Mouse (Mus musculus): ENCODE measurements around the gene Spag9. TPM values are rescaled to one million over a fixed set of nuclear protein-coding genes. Genes with fewer than 3 reads are reported as not detected.

The Spag9 gene
- total RNA-seq, 2 experiments from 2014 or later, result 139 to 146 TPM

DNA sequence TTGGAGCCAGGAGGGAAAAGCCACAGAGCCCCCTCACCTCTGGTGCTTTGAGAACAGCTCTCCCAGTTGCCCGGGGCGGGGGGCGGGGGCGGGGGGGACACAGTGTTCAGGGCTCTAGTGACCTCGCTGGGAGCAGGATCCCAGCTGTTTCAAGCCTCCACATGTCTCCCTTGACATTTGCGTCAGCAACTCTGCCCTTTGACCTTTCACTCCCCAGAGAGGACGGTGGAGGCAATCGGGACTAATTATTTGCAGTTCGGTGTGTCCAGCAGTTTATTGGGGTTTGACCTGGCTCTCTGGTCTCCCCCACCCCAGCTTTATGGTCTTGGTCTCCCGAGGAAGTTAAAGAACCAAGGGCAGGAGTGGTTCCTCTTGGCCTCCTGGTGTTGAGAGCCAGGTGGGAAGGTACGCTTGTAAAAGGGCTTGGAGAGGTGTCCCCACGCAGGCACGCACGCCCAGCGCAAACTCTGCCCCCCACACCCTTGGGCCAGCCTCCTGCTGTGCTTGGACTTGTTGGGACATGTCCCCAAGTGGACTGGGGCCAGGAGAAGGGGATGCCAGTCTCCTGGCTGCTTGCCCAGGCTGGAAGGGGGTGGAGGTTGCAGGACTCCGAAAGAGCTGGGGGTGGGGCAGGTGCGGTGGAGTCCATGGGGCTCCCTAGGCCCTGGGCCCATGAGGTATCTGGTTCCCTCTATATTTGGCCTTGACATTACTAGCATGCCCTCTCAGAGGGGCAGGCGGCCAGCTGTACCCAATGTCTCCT is 138.4 kb downstream of the Spag9 start:
- DNase-seq, result peak; percentile 97

DNA sequence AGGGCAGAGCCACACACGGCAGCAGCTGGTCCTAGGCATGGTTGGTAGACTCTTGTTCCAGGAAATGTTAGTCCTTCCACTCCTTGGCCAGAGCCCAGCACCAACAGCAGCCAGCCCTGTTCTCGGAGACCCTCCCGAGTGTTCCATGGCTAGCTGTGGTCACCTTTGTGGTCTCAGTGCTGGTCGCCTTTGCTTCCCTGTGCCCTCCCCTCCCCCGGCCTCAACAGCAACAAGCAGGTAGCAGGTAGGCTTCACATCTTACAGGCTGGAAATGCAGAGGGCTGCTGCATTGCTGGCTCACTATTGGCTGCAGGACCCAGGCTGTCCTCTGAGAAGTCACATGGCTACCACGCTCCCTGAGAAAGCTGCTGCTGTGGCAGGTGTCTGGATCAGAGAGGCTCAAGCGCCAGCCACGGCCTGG is 139.7 kb downstream of the Spag9 start:
- peak; percentile 37 for DNase-seq

DNA sequence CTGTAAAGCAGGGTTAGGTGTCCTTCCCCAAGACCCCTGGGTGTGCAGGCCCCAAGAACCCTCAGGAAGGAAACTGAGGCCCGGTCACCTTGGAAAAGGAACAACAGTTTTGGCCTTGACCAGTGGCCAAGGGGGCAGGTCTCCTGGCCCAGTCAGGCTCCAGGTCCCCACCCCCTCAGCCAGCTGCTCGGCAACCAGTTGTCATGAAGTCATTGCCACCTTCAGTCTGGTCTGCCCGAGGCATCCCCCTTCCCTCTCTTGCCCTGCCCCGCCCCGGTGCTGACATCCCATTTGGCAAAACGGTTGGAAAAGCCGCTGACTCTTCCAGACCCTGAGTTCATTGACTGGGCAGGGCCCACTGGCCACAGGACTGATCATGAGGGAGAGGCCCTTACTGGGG is 140.8 kb downstream of the Spag9 start:
- peak; percentile 71 for DNase-seq

DNA sequence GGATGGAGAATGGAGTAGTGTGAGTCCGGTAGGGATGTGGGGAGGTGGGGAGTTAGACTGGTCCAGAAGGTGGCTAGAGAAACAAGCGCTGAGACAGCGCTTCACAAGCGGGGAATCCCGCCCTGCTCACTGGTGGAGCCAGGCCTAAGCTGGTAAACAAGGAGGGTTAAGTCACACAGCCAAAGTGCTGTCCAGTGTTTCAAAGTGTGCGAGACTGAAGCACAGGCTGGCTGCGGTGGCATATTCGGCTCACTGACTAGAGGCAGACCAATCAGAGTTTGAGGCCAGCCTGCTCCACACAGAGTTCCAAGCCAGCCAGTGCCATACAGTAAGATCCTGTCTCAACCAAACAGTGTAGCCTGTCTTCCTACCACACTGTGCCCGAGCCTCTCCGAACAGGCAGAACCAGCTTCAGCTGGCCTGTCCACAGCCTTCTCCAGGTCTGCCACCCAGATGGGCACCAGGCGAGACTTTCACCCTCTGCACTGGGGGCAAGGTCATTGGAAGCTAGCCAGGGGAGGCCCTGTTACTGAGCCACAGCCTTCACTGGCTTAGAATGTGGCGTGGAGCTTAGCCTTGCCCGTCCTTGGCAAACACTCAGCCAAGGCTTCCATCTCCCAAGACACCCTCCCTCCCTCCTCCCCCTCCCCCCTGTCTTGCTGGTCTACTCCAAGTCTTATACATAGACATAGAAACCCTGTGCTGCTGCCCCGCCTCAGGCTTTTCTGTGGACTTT is 141.6 kb downstream of the Spag9 start:
- peak; percentile 71 for DNase-seq

DNA sequence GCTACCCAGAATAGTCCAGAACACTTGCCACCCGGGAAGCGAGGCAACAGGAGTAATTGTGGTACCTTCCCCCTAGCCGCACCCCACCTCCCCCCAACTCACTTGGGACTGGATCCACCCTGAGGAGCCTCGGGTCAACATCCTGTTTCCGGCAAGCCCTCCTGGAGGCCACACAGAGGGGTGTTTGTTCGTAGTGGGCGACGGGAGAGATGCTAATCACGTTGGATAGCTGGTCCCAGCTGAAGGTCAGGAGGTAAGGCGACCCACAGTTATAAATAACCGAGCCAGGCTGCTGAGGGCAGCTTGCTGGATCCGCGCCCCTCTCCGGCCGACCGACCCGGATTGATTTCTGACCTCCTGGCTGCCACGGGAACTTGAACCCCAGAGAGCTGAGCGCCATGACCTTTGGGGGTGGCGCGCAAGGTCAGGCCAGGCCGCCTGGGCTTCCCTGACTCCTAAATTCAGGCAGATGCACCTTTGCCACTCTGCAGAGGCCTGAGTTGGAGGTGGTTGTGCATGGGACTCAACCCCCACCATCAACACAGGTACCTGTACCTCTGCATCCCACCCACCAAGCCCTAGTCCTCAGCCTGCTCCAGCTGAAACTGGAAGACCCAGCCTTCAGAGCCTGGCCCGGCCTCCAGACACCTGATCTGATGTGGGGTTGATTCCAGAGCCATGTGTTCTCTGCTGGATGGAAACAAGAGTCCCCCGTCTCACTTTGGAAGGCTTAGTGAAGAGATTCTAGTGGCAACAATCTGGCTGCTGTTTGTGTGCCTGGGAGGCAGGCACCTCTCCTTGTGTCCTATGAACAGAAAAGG is 142.7 kb downstream of the Spag9 start:
- DNase-seq, result peak; percentile 56

DNA sequence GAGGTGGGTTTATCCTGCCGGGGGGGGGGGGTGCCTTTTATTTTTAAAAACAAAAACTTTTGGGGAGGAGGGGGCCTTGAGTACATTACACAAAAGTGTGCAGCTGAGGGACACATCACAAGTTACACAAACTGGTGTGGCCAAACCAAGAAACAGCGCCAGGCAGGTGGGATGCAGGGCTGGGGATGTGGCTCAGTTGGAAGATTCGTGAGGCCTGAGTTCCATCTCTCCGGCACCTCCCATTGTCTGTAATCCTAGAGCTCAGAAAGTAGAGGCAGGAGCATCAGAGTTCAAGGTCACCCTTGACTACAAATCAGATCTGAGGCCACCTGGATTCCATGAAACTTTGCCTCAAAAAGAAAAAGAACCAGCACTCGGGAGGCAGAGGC is 143.3 kb downstream of the Spag9 start:
- DNase-seq, result no peak

DNA sequence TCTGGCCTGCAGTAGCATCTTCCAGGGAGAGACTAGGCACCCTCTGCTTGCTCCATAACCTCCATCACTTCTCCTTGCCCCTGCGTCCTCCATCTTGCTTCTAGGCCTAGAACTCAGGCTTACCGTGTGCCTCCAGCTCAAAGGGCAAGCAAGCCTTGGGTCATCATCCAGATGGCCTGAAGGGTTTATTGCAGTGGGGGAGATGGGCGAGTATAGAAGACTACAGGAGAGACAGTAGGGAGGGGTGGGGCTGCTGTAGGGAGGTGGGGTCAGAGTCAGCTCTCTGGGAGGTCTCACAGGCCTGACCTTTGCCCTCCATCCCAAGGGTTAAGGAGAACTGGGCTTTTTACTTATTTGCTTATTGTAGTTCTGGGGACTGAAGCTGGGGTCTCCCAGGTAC is 144.6 kb downstream of the Spag9 start:
- DNase-seq, result no peak

DNA sequence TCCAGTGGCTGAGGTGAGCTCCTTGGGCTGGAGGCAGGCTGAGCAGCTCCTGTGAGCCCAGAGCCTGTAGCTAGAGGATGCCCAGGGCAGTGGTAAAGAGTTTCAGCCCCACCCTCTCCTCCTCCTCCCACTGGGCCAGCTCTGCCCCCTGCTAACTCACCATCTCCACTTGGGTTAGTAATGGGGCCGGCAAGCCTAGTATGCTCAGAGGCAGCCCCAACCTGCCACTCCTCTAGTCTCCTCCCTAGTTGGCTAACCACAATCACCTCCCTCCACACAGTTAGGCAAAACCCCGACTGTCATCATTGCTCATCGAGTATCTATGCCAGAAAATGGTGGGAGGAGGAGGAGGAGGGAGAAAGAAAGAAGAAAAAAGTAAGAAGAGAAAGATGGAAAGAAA is 145.7 kb downstream of the Spag9 start:
- no peak for DNase-seq

DNA sequence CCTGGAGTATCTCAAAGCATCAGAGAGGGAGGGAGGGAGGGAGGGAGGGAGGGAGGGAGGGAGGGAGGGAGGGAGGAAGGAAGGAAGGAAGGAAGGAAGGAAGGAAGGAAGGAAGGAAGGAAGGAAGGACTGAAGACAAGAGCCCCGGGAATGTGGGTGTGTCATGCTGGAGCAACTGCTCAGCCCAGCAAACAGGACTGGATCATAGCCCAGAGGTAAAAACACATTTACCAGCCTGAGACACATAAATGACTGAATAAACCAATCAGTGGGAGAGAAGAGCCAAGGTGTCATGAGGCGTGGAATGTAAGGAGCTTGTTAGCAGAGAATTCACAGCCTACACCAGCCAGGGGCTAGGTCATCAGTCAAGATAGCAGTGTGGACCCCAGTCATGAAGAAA is 147.4 kb downstream of the Spag9 start:
- DNase-seq, result no peak

DNA sequence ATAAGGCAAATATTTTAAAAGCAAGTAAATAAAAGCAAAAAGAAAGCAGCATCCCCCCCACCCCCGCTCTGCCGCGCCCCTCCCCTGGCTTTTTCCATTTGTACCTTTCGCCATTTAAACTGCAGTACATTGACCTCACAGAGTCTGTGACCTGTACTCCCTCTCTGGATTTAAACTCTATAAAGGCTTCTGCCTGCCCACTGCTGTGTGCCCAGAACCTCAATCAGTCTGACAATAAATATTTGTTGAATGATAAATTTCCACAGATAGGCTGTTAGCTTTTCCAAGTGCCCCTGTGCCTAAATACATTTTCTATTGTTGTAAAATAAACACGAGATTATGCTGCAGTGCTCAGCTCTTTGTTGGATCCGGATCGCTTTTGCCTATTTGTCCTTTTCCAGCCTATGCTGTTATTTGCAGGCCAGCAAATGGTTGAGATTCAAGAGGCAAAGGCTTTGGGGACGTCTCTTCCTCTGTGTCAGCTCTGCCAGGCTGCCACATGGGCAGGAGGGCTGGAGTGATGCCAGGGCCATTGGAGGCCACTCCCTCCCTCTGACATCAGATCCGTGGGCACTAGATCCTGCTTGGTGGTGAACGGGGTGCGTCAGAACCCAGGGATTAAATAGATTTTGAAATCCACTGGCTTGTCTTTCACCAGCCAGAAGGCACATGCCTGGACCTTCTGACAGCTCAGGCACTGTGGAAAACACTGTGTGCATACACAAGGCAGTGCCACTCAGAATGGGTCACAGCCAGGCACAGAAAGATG is 149.1 kb downstream of the Spag9 start:
- peak; percentile 91 for DNase-seq

DNA sequence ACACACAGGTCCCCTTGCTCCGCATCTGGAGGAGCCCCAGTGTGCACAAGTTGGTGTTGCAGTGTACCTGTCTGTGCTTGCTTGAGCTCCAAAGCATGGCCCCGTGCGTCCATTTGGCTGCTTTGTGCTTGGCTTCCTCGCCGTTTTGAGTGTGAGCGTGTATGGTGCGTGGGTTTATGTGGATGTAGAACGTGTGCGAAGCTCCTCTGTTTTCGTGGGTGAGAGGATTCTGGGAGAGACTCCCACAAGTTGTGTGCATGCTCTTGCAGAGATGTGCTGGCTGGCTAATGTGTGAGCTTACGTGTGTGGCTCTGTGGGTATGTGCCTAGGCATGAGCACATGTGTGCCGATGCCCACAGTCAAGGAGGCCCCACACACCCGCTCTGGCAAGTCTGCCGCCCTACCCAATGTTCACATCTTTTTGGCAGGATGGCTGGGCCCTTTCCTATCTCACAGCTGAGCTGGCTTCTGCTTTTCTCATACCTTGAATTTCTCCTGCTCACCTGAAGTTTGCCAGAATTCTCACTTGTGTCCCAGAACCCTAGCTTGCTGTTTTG is 150.2 kb downstream of the Spag9 start:
- no peak for DNase-seq

DNA sequence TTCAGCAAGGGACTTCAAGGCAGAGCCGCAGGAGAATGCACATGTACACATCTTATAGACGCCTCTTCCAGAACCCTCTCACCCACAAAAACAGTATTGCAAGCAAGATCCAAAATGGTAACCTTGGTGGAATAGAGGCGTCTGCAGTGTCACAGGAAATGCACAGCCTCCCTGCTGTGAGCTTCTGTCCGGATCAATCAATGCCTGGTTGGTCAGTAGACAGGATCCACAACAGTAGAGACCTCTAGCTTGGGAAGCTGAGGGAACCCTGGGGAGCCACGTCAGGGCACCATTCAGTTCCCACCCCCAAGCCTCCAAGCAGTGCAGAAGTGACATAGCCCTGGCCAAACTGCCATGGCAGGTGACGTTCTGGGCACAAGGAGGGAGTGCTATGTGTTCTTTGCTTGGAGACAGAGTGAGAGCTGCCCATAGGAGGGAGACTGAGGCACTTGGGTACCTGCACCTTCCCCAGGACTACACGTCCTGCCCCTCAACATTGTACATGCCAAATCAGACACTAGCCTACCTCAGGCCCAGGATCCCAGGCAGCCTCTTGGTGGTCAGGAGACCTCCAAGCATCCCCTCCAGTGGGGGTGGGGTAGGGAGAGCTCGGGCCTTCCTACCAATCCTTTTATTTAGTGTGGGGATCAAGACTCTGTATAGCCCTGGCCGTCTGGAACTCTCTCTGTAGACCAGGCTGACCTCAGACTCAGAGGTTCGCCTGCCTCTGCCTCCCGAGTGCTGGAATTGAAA is 151.0 kb downstream of the Spag9 start:
- no peak for DNase-seq

DNA sequence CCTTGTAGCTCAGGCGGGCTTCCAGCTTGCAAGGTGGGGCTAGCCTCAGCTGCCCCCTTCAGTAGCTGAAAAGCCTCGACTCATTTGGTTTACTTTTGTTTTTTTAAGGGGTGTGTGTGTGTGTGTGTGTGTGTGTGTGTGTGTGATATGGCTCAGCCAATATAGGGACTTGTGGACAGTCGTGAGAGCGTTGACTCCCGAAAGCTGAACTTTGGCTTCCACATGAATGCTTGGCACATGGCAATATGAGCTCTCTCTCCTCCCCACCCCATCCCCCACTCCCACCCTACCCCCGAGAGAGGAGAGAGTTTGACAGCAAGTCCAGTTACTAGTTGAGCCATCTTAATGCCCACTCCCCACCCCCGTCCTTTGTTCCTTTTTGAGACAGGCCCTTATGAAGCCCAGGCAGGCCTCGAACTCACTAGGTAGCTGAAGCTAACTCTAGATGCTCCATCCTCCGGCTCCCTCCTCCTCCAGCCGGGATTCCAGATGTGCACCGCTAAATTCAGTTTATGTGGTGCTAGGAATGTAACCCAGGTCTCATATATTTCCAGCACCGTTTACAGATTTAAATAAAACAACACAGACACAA is 152.3 kb downstream of the Spag9 start:
- no peak for DNase-seq

DNA sequence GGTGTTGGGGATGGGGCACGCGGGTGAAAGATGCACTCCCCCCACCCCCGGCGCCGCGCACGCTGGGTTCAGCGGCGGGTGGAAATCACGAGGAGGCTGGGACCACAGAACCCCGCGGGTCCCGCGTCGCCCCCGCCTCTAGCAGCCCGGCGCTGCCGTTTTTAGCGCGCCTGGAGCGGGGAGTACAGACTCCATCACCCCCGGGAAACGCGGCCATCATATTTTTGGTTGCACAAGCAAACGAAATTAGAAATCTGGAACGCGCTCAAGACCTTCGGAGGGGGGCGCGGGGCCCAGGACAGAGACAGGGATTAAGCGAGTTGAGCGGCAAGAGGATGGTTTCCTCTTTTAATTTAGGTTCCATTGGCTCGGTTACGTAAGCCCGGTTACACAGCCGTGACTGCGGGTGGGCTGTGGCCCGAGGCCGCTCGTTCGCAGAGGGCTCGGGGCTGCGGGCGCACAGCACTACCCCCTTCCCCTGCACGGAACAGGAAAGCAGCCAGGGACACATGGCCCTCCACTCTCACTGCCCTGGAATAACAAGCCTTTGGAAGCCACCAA is 153.1 kb downstream of the Spag9 start:
- DNase-seq, result peak; percentile 58

DNA sequence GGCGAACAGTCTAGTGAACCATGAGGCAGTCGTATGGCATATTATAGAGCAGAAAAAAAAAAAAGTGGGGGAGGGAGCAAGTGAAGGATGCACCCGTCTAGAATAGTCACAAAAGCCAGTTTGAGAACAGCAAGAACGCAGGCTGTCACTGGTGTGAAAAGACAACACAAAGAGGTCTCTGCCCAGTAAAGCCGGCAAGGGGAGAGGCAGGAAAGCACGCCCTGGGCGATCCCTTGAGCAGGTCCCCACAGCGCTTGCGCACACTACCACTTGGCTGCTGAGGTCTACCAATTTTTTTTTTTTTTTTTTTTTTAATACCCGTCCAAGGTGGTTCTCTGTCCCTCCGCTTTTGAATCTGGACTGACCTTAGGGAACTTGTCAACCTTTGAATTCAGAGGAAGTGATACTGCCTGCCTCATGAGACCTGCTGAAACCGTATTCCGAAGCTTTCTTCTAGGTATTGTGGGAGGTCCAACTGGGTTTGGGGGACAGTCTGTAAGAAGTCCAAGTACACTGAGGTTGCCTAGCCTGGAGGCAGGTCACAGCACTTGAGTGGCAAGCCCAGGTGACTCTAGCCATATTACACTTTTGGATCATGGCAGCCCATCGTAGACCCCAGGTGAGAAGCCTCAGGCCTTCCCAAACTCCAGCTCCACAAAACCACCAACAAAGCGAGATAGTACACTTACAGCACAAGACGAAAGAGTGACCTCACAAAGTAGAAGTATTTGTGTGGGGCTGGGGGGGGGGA is 153.8 kb downstream of the Spag9 start:
- DNase-seq, result peak; percentile 56

DNA sequence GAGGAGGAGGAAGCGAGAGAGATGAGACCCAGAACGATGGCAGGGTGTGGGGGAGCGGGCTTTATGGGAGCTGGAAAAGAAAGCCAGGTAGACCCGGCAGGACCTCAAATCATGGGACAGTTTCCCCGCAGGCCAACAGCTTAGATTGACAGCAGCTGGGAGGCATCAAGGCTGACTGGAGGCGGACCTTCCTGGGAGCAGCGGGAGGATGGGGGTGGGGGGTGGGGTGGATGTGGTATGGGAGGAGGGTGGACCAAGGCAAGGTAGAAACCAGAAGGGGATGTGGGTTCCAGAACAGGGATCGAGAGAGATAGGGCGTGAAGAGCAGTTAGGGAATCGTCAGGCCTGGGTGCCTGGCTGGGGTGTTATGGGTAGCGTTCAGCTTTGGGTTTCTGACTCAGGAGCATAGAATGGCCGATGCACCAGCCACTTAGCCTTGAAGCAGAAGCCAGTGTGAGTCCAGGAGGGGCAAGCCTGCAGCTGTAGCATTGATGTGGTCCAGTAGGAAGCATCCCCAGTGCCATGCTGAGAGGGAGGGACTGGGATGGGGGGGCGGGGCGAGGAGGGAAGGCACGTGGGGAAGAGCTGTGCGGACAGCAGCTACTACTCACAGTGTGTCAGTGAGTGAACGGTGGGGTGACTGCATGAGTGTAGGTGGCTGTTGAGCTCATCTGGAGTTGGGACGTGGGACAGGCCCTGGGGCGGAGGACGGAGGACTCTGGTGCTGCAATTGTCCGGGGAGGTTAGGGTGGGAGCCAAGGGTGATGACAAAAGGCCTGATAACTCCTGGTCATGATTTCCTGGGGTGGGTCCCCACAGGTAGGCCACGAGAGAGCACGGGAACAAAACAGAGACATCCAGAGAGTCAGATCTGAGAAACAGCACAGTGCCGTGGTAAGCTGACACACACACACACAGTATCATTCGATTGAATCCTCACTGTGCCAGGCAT is 154.9 kb downstream of the Spag9 start:
- DNase-seq, result no peak

DNA sequence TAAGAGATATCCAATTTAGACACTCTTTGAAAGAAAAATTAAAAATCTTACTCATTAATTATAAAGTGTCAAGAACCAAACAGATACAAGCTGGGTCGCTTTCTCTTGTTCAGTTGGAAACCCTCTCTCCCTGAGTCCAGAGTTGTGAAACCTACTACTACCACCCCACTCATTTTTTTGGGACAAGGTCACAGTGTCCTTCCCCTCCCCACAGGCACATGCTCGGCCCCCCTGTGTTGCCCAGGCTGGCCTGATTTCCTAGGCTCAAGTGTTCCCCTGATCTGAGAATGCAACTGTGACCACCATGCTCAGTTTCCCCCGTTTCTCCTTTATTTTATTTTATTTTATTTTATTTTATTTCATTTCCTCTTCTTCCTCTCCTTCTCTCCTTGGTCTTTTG is 158.3 kb downstream of the Spag9 start:
- DNase-seq, result no peak

DNA sequence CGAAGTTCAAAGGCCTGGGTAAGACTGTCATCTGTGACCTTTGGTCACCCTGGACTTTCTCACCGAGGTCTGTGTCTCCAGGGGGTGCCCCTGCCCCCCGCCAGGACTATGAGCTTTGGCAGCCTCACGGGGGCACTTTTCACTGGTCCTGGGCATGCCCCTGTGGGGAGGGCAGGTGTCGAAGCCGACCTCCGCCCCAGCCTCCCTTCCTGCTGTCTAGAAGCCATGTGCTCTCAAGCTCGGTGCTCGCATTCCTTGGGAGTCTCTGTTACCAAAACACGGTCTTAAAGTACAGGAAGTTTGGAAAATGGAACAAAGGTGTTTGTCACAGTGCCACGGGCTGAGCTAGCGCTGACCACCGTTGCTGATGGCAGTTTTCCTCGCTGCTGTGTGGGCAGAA is 162.6 kb downstream of the Spag9 start:
- peak; percentile 23 for DNase-seq
